Mouse (Mus musculus) cerebellum, adult (tissue): ENCODE measurements around the gene Phf7.

Source experiments
- ATAC-seq: cut with Nextera tagmentation; 2 replicates; pipeline ENCODE4 v1.9.2; 2017; ENCODE audit warnings: mild to moderate bottlenecking, moderate library complexity, mixed read lengths; ENCODE audit not compliant: insufficient number of reproducible peaks, low FRiP score, low TSS enrichment

Gene Phf7

GRCm38 (mm10) chr14:31233070-31233995, 17.8 kb downstream of the Phf7 start:
- ATAC-seq = peak; percentile 26; the same call in 1 of the 2 replicates

GRCm38 (mm10) chr14:31232404-31233069, 18.6 kb downstream of the Phf7 start:
- no peak for ATAC-seq

- no peak for ATAC-seq
Observed at GRCm38 (mm10) chr14:31230442-31230841, 20.7 kb downstream of the Phf7 start.

GRCm38 (mm10) chr14:31228234-31228633, 22.9 kb downstream of the Phf7 start:
- ATAC-seq = no peak

- ATAC-seq = no peak
Observed at GRCm38 (mm10) chr14:31226978-31227377, 24.1 kb downstream of the Phf7 start.

GRCm38 (mm10) chr14:31217666-31218065, 33.5 kb downstream of the Phf7 start, which contains the start of gene Sema3g:
TSS of gene Sema3g (plus strand) at chr14:31217860.
- peak; percentile 79 for ATAC-seq

- no peak for ATAC-seq
Observed at GRCm38 (mm10) chr14:31216846-31217245, 34.3 kb downstream of the Phf7 start, which contains the start of gene Nisch. TSS of gene Nisch (minus strand) at chr14:31216946.

- ATAC-seq = peak; percentile 42; the same call in 1 of the 2 replicates
Observed at GRCm38 (mm10) chr14:31215157-31216002, 35.7 kb downstream of the Phf7 start.

- ATAC-seq = no peak
Observed at GRCm38 (mm10) chr14:31214684-31215083, 36.4 kb downstream of the Phf7 start.

GRCm38 (mm10) chr14:31213868-31214267, 37.2 kb downstream of the Phf7 start:
- ATAC-seq = no peak

- no peak for ATAC-seq
Observed at GRCm38 (mm10) chr14:31212499-31212898, 38.6 kb downstream of the Phf7 start.

GRCm38 (mm10) chr14:31211854-31212253, 39.3 kb downstream of the Phf7 start:
- no peak for ATAC-seq

GRCm38 (mm10) chr14:31209133-31209557, 42.0 kb downstream of the Phf7 start:
- no peak for ATAC-seq

- ATAC-seq = no peak
Observed at GRCm38 (mm10) chr14:31208084-31208483, 43.0 kb downstream of the Phf7 start, which contains the start of gene Tnnc1. TSS of gene Tnnc1 (plus strand) at chr14:31208312.

GRCm38 (mm10) chr14:31207070-31207830, 43.9 kb downstream of the Phf7 start:
- ATAC-seq = peak; percentile 29; the same call in 1 of the 2 replicates

- ATAC-seq = peak; percentile 52; the same call in 1 of the 2 replicates
Observed at GRCm38 (mm10) chr14:31206472-31206981, 44.6 kb downstream of the Phf7 start.

- 0 out of 2 replicates have a peak, but pooled peaks have one; percentile 23 for ATAC-seq
Observed at GRCm38 (mm10) chr14:31205562-31206467, 45.3 kb downstream of the Phf7 start.

GRCm38 (mm10) chr14:31205244-31205561, 45.9 kb downstream of the Phf7 start:
- ATAC-seq = no peak
